Comparison of ENCODE assay signal across 25 mouse cellular contexts in the genomic region with DNA sequence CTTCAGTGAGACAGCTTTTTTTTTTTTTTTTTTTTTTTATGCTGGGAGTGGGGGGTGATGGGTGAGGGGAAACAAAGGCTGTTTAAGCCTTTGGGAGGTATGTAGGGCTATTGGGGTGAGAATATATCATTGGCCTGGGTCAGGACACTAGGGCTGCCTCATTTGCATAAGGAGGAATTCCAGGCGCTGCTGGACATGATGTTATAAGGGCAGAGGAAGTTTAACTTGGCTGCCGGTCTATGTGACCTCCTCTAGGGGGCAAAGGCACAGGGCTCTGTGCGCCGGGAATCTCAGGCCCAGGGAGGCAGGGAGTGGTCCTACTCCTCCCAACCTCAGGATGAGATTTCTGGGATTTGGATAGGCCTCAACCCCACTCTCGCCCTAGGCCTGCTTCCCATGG.
DNase-seq lines count a peak whose midpoint lies in the region; ATAC-seq and TF ChIP-seq lines count a peak whose summit lies in the region.
"Had no signal": no experiment of that assay in that cellular context is flagged by ENCODE, and none has a peak within 500 bp of the region (broad histone marks: within the 10 kb centered on the region; RNA-seq: fewer than 3 reads in every experiment).

No protein-coding gene starts in this region.

- no peak for TF ChIP-seq EP300 in CH12.LX (IDR thresholded peaks at IDR 0.05; ENCODE audit: low read length)

- H3K27ac ChIP-seq in kidney, embryonic 14.5 days (ENCODE audit: low read depth, low read length), result no peak overlapping the region
- no peak overlapping the region for H3K27ac ChIP-seq in CH12.LX (ENCODE audit: insufficient read depth, low read depth)
- no peak overlapping the region for H3K27ac ChIP-seq in kidney, postnatal 0 days
- H3K27ac ChIP-seq: embryonic facial prominence, embryonic 13.5 days; forebrain, embryonic 13.5 days; intestine, embryonic 15.5 days; limb, embryonic 15.5 days; midbrain, embryonic 15.5 days; neural tube, embryonic 12.5 days had no signal

- H3K9ac ChIP-seq in kidney, embryonic 14.5 days (ENCODE audit: low read depth, low read length), result no peak overlapping the region
- H3K9ac ChIP-seq in CH12.LX (ENCODE audit: insufficient read depth, low read depth), result no peak overlapping the region
- H3K9ac ChIP-seq in kidney, postnatal 0 days (ENCODE audit: low read depth, low read length), result no peak overlapping the region
- H3K9ac ChIP-seq: embryonic facial prominence, embryonic 13.5 days; forebrain, embryonic 13.5 days; intestine, embryonic 15.5 days; limb, embryonic 15.5 days; midbrain, embryonic 15.5 days; neural tube, embryonic 12.5 days had no signal

- TF ChIP-seq CTCF in CH12.LX (conservative IDR thresholded peaks at IDR 0.05 in 1 of 2, IDR thresholded peaks at IDR 0.05 in 1 of 2; ENCODE audit: low read depth in 2 of 2, low read length in 2 of 2), result no peak
- TF ChIP-seq CTCF in kidney, postnatal 0 days (IDR thresholded peaks at IDR 0.05; ENCODE audit: low read depth), result peak; percentile 16; the same call in 1 of the 2 replicates

- no peak for TF ChIP-seq RAD21 in CH12.LX (IDR thresholded peaks at IDR 0.05; ENCODE audit: low read depth, low read length)

- H3K9me3 ChIP-seq in kidney, embryonic 14.5 days (ENCODE audit: control insufficient read depth, low read length), result no peaks in the 10 kb centered on the region
- peaks cover 3% of the 10 kb centered on the region for H3K9me3 ChIP-seq in CH12.LX (replicated peaks; ENCODE audit: low read length)
- no peaks in the 10 kb centered on the region for H3K9me3 ChIP-seq in kidney, postnatal 0 days (replicated peaks; ENCODE audit: low read length)
- H3K9me3 ChIP-seq: embryonic facial prominence, embryonic 13.5 days; forebrain, embryonic 13.5 days; intestine, embryonic 15.5 days; limb, embryonic 15.5 days; midbrain, embryonic 15.5 days; neural tube, embryonic 12.5 days had no signal

- peak; percentile 19 for DNase-seq in kidney, adult 11 months
- DNase-seq in CH12.LX (ENCODE audit: extremely low read depth) (no peak), R1 (ENCODE audit: low read depth, low spot score) (peak; percentile 62)
- DNase-seq in kidney, postnatal 0 days (ENCODE audit: low spot score), result peak; percentile 69
- DNase-seq in spleen, postnatal 4 days (ENCODE audit: low spot score in 2 of 2), result no peak
- no peak for DNase-seq in gastrocnemius, postnatal 36 days
- DNase-seq in adrenal gland, adult 2 months, result no peak
- DNase-seq: adrenal gland, postnatal 36 days; cerebellum, adult 9-11 months; embryo, embryonic 11 days; left cerebral cortex, postnatal 4 days; lung, postnatal 4 days; right cerebral cortex, postnatal 25 days; thymus, postnatal 14 days had no signal

- ATAC-seq in kidney, embryonic 14.5 days (ENCODE audit: low FRiP score, low TSS enrichment), result no peak
- no peak for ATAC-seq in kidney, postnatal 0 days (replicated peaks; ENCODE audit: low FRiP score, low read depth)
- ATAC-seq: CD4-positive, CD25-positive, alpha-beta regulatory T cell, adult 4 months; forebrain, embryonic 13.5 days; hindbrain, embryonic 16.5 days; intestine, embryonic 15.5 days; midbrain, embryonic 15.5 days had no signal

- no peaks in the 10 kb centered on the region for H3K36me3 ChIP-seq in kidney, embryonic 14.5 days (ENCODE audit: control insufficient read depth, insufficient read depth, low read length)
- H3K36me3 ChIP-seq in CH12.LX (replicated peaks in 1 of 2; ENCODE audit: control insufficient read depth in 1 of 2, insufficient read depth in 1 of 2, low read length in 1 of 2), result peaks cover 27 to 83% of the 10 kb centered on the region in 2 experiments
- H3K36me3 ChIP-seq in kidney, postnatal 0 days (ENCODE audit: insufficient read depth, low read length), result no peaks in the 10 kb centered on the region
- H3K36me3 ChIP-seq: embryonic facial prominence, embryonic 13.5 days; intestine, embryonic 15.5 days; limb, embryonic 15.5 days; midbrain, embryonic 15.5 days; neural tube, embryonic 12.5 days had no signal

- no peaks in the 10 kb centered on the region; the same call in 1 of the 2 replicates for H3K79me2 ChIP-seq in CH12.LX (replicated peaks; ENCODE audit: control insufficient read depth, extremely low read depth, insufficient read depth, poor library complexity, severe bottlenecking)

- 41% methylated on average over 5 of the region's 5 CpGs for WGBS in kidney, embryonic 14.5 days
- 49% methylated on average over 5 of the region's 5 CpGs for WGBS in kidney, postnatal 0 days

- H3K4me1 ChIP-seq in kidney, embryonic 14.5 days (ENCODE audit: control insufficient read depth, insufficient read depth, low read length), result no peaks in the 10 kb centered on the region
- peaks cover 0 to 2% of the 10 kb centered on the region in 2 experiments; a peak in 1 of 4 replicates for H3K4me1 ChIP-seq in CH12.LX (ENCODE audit: control insufficient read depth in 1 of 2, insufficient read depth in 2 of 2)
- H3K4me1 ChIP-seq in kidney, postnatal 0 days (replicated peaks; ENCODE audit: insufficient read depth, low read length), result no peaks in the 10 kb centered on the region
- H3K4me1 ChIP-seq: embryonic facial prominence, embryonic 13.5 days; forebrain, embryonic 13.5 days; intestine, embryonic 15.5 days; limb, embryonic 15.5 days; midbrain, embryonic 15.5 days; neural tube, embryonic 12.5 days had no signal

- H3K4me2 ChIP-seq in kidney, embryonic 14.5 days (replicated peaks; ENCODE audit: low read depth, low read length), result no peak overlapping the region
- H3K4me2 ChIP-seq in CH12.LX (ENCODE audit: insufficient read depth, low read depth, poor library complexity, severe bottlenecking), result no peak overlapping the region
- H3K4me2 ChIP-seq in kidney, postnatal 0 days (ENCODE audit: low read length), result no peak overlapping the region
- H3K4me2 ChIP-seq: embryonic facial prominence, embryonic 13.5 days; forebrain, embryonic 13.5 days; heart, embryonic 11.5 days; intestine, embryonic 15.5 days; limb, embryonic 15.5 days; midbrain, embryonic 15.5 days; neural tube, embryonic 12.5 days had no signal

- no peak overlapping the region for H3K4me3 ChIP-seq in kidney, embryonic 14.5 days (ENCODE audit: low read length)
- no peak overlapping the region for H3K4me3 ChIP-seq in CH12.LX (replicated peaks in 1 of 3; ENCODE audit: low read depth in 2 of 3, low read length in 2 of 3, poor library complexity in 1 of 3)
- H3K4me3 ChIP-seq in kidney, postnatal 0 days (replicated peaks; ENCODE audit: low read depth, low read length), result no peak overlapping the region
- H3K4me3 ChIP-seq: embryonic facial prominence, embryonic 13.5 days; erythroblast, embryonic 14.5 days; forebrain, embryonic 13.5 days; intestine, embryonic 15.5 days; limb, embryonic 15.5 days; midbrain, embryonic 15.5 days; neural tube, embryonic 12.5 days had no signal

- intact Hi-C loops in gastrocnemius, postnatal 36 days (cut with DNase I), result no loop called here

- in situ Hi-C loops in CH12.LX (cut with MboI; ENCODE audit: low pct_ligation_motif_present, low pct_unique_long_range_greater_than_20kb, low sequenced_read_pairs), result no loop called here

- no peak for TF ChIP-seq POLR2A in CH12.LX (IDR thresholded peaks at IDR 0.05; ENCODE audit: low read depth, low read length)

- dilution Hi-C loops in CH12.LX (cut with MboI; ENCODE audit: extremely low pct_ligation_motif_present, extremely low pct_unique_long_range_greater_than_20kb, low sequenced_read_pairs), result no loop called here

- H3K27me3 ChIP-seq in kidney, embryonic 14.5 days (ENCODE audit: control insufficient read depth, insufficient read depth, low read length), result no peaks in the 10 kb centered on the region
- no peaks in the 10 kb centered on the region for H3K27me3 ChIP-seq in CH12.LX (replicated peaks)
- H3K27me3 ChIP-seq in kidney, postnatal 0 days (ENCODE audit: insufficient read depth, low read length), result no peaks in the 10 kb centered on the region
- H3K27me3 ChIP-seq: embryonic facial prominence, embryonic 13.5 days; forebrain, embryonic 13.5 days; intestine, embryonic 15.5 days; limb, embryonic 15.5 days; midbrain, embryonic 15.5 days; neural tube, embryonic 12.5 days had no signal

TF ChIP-seq in CH12.LX, 34 proteins besides CTCF, POLR2A, EP300 and RAD21:
- 0 out of 2 replicates have a peak, but pooled peaks have one; percentile 23 for TF ChIP-seq ZNF384 (IDR thresholded peaks at IDR 0.05; ENCODE audit: low read depth, low read length)
- TF ChIP-seq UBTF (IDR thresholded peaks at IDR 0.05; ENCODE audit: low read depth, low read length), result no peak
TF ChIP-seq in CH12.LX: peak in this region for 1.

Comparison
In these comparisons a context has a peak if more than half of its experiments do, and no peak if none do; other contexts are left out.
1. DNase-seq: peak in kidney, adult 11 months (single experiment), R1 (single experiment) and kidney, postnatal 0 days (single experiment); none in CH12.LX (single experiment), spleen, postnatal 4 days (0 of 2), gastrocnemius, postnatal 36 days (0 of 2) and adrenal gland, adult 2 months (single experiment).